Comparison of ENCODE assay signal across 20 mouse cellular contexts in genomic region chr5:118543816-118544215, GRCm38 (mm10).
"Had no signal": no experiment of that assay in that cellular context is flagged by ENCODE, and none has a peak within 500 bp of the region (broad histone marks: within the 10 kb centered on the region; RNA-seq: fewer than 3 reads in every experiment).

No protein-coding gene starts in this region.

- H3K4me3 ChIP-seq: liver, embryonic 15.5 days; midbrain, embryonic 10.5 days; midbrain, embryonic 12.5 days; myocyte; neural tube, embryonic 13.5 days; neural tube, embryonic 15.5 days had no signal

- H3K36me3 ChIP-seq: liver, embryonic 15.5 days; midbrain, embryonic 10.5 days; midbrain, embryonic 12.5 days; neural tube, embryonic 13.5 days; neural tube, embryonic 15.5 days had no signal

- H3K9me3 ChIP-seq: liver, embryonic 15.5 days; neural tube, embryonic 13.5 days; neural tube, embryonic 15.5 days had no signal

- ATAC-seq: midbrain, embryonic 16.5 days had no signal

- H3K27me3 ChIP-seq: midbrain, embryonic 12.5 days; neural tube, embryonic 13.5 days; neural tube, embryonic 15.5 days had no signal

- DNase-seq: lung, adult 18-20 months; lung, embryonic 14.5 days; lung, postnatal 10 days; lung, postnatal 4 days; midbrain, embryonic 14.5 days; retina, postnatal 1 day; right cerebral cortex, adult 18-20 months; right cerebral cortex, postnatal 25 days; right cerebral cortex, postnatal 4 days; spleen, adult 18-20 months; thymus, adult 18-20 months; thymus, postnatal 14 days; thymus, postnatal 4 days had no signal

- H3K4me1 ChIP-seq: liver, embryonic 15.5 days; neural tube, embryonic 13.5 days; neural tube, embryonic 15.5 days had no signal
